Mouse (Mus musculus) liver, embryonic 15.5 days (tissue): ENCODE results near the gene Tmem38a. TPM values are rescaled to one million over a fixed set of nuclear protein-coding genes. Genes with fewer than 3 reads are reported as not detected.
A peak's percentile ranks its signal among the peaks of the same experiment; 100 is the strongest.

Experiments
- ATAC-seq: fragments of 200-750 bp; cut with Nextera tagmentation; 2 replicates; pipeline ENCODE4 v1.8.0; 2017; ENCODE audit warnings: moderate number of reproducible peaks, mild to moderate bottlenecking, moderate library complexity; ENCODE audit not compliant: insufficient read depth
- H3K27ac ChIP-seq: fragments of 300-500 bp; sonication (generic); replicated peaks from 2 replicates; pipeline ENCODE4 v1.5.1; 2015; ENCODE audit warnings: mild to moderate bottlenecking, inconsistent platforms
- H3K27me3 ChIP-seq: fragments of 300-500 bp; sonication (generic); 2 replicates; pipeline ENCODE4 v1.6.1; 2015; ENCODE audit warnings: mild to moderate bottlenecking, inconsistent platforms
- H3K36me3 ChIP-seq: fragments of 300-500 bp; sonication (generic); replicated peaks from 2 replicates; pipeline ENCODE4 v1.6.1; 2015; ENCODE audit warnings: moderate library complexity, mild to moderate bottlenecking, inconsistent platforms
- H3K4me1 ChIP-seq: fragments of 300-500 bp; sonication (generic); replicated peaks from 2 replicates; pipeline ENCODE4 v1.6.1; 2015; ENCODE audit warnings: inconsistent platforms
- H3K4me2 ChIP-seq: fragments of 300-500 bp; sonication (generic); 2 replicates; pipeline ENCODE4 v1.6.1; 2015; ENCODE audit warnings: moderate library complexity, mild to moderate bottlenecking, inconsistent platforms
- H3K4me3 ChIP-seq: fragments of 300-500 bp; sonication (generic); replicated peaks from 2 replicates; pipeline ENCODE4 v1.5.1; 2015; ENCODE audit warnings: mild to moderate bottlenecking, inconsistent platforms
- H3K9ac ChIP-seq: fragments of 300-500 bp; sonication (generic); 2 replicates; pipeline ENCODE4 v1.6.1; 2015; ENCODE audit warnings: moderate library complexity, mild to moderate bottlenecking, inconsistent platforms
- H3K9me3 ChIP-seq: fragments of 300-500 bp; sonication (generic); replicated peaks from 2 replicates; pipeline ENCODE4 v1.6.1; 2016; ENCODE audit warnings: inconsistent platforms
- WGBS: fragments of 180-500 bp; shearing (Covaris S2); methylation state at CpG from one replicate; pipeline ENCODE4 v1.1.7; 2015; ENCODE audit warnings: mixed read lengths; ENCODE audit not compliant: insufficient replicate concordance; 5-methylcytosine and 5-hydroxymethylcytosine counted together
- polyA plus RNA-seq: library from polyadenylated mRNA; unstranded; fragments of >200 nt; fragmentation: Nextera tagmentation; extraction: Ambion mirVana; gene quantifications from 2 replicates; pipeline ENCODE4 v1.2.1, GENCODE M21; 2015

The Tmem38a gene
- polyA plus RNA-seq, 1 experiment from 2014 or later: 3.6 TPM

GRCm38 (mm10) chr8:72561111-72561689, 10.7 kb upstream of the Tmem38a start:
- WGBS: 83% methylated on average over 1 of the region's 1 CpGs
- Histone ChIP-seq H3K27ac (no peak overlapping the region), H3K36me3 (peaks cover 35% of the 10 kb centered on the region)

DNA sequence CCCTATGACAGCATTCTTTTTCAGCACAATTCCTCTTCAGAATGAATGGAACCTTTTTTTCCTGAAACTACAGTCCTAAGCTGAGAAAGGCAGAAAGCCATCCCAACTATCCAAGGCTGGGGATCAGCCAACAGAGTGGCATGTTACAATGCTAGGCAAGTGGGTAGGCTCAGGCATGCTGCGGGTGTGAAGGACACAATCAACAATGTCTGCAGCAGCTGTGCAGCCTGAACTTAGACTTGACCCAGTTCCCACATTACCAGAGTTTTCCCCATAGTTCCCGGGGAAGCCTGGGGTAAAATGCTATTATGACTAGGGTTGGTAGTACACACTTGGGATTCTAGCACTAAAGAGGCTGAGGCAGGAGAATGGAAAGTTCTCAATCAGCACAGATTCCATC, 5.9 kb upstream of the Tmem38a start:
- Histone ChIP-seq H3K4me1 (peaks cover 14% of the 10 kb centered on the region), H3K27me3 (no peaks in the 10 kb centered on the region), H3K36me3 (peaks cover 59% of the 10 kb centered on the region), H3K27ac (no peak overlapping the region), H3K4me3 (no peak overlapping the region), H3K4me2 (no peak overlapping the region), H3K9ac (no peak overlapping the region), H3K9me3 (no peaks in the 10 kb centered on the region)
- ATAC-seq: no peak
- 86% methylated on average over 2 of the region's 2 CpGs for WGBS

More at GRCm38 (mm10) chr8:72561111-72561689, 10.7 kb upstream of the Tmem38a start:
- Histone ChIP-seq H3K4me3 (no peak overlapping the region), H3K4me2 (no peak overlapping the region), H3K9me3 (no peaks in the 10 kb centered on the region), H3K9ac (no peak overlapping the region), H3K27me3 (no peaks in the 10 kb centered on the region), H3K4me1 (no peaks in the 10 kb centered on the region)
- ATAC-seq: no peak

DNA sequence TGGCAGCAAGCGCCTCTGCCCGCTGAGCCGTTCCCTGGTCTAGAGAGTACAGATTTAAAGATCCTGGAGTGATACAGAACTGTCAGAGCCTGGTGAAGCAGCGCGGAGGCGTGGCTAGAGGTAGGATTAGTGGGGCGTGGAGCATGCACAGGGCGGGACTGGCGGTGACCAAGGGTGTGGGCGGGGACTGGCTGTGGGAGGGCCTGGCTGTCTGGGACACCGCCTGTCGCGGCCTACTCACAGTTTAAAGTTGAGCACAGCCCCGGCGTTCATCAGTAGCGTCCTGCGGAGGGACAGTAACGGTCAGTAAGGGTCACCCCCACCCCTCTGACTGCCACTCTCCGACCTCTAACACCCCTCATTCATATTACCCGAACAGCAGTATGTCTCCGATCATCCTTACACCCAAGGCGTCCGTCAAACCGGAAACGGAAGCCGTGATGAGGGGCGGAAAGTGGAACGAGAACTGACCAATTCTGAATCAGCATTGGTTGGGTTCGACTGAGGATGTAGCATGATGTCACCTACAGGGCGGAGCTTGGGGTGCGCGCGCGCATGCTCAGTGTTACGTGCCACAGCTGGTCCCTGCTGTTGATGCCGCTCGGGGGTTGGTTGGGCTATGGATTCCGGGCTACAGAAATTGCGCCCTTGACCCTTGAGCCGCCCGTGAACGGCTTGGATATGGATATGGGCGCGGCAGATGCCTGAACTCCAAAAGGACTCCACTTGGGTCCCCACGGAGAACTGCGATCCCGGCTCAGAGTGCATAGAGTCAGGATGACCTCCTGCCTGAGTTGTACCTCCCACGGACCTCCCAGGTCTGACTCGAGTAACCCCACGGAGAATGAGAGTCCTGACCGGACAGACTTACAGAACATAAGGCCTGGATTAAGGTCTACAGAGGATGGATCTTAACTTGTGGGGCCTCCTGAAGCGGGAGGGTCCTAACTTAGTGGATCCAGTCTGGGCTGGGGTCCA, 933 bp upstream of the Tmem38a start, which contains the start of gene Smim7:
TSS of gene Smim7 (minus strand) at position 456 of the 978 bp plus-strand sequence.
- peaks cover 30% of the 10 kb centered on the region for H3K4me1 ChIP-seq
- under 1% methylated on average over 52 of the region's 52 CpGs for WGBS
- ATAC-seq: peak; percentile 98
- peaks cover 36% of the 10 kb centered on the region for H3K36me3 ChIP-seq
- peaks cover 12% of the 10 kb centered on the region; the same call in 1 of the 2 replicates for H3K27me3 ChIP-seq
- H3K27ac ChIP-seq: peak within 1 kb of the TSS; percentile 90
- no peaks in the 10 kb centered on the region for H3K9me3 ChIP-seq
- peak within 1 kb of the TSS; percentile 82 for H3K4me3 ChIP-seq
- peak within 1 kb of the TSS; percentile 99 for H3K4me2 ChIP-seq
- H3K9ac ChIP-seq: peak within 1 kb of the TSS; percentile 77

GRCm38 (mm10) chr8:72572507-72572906, 652 bp downstream of the Tmem38a start:
- Histone ChIP-seq H3K9me3 (no peaks in the 10 kb centered on the region), H3K27me3 (peaks cover 12% of the 10 kb centered on the region; the same call in 1 of the 2 replicates), H3K4me1 (peaks cover 30% of the 10 kb centered on the region), H3K27ac (no peak overlapping the region), H3K4me2 (peak overlapping the region; percentile 99), H3K36me3 (peaks cover 21% of the 10 kb centered on the region), H3K4me3 (peak overlapping the region; percentile 82), H3K9ac (peak overlapping the region; percentile 77)
- no peak for ATAC-seq
- 19% methylated on average over 10 of the region's 10 CpGs for WGBS

DNA sequence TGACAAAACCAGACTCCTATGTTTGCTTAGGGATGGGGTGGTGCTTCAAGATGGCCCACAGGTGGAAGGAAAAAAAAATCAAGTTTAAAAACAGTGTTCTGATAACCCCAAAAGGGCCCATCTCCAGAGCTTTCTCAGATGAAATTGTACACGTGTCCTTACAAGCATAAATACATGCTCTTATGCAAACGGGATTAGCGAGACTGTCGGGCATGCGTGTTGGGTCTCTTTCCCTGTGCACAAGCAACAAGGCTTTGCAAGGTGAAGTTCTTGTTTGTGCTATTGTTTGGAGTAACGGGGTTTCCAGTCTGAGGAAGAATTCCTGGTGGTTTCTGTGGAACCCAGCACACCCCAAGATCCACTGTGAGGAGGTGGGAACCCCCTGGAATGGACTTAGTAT, 1.6 kb downstream of the Tmem38a start:
- ATAC-seq: no peak
- no peaks in the 10 kb centered on the region for H3K9me3 ChIP-seq
- no peak overlapping the region for H3K4me3 ChIP-seq
- H3K27me3 ChIP-seq: peaks cover 12% of the 10 kb centered on the region; the same call in 1 of the 2 replicates
- H3K36me3 ChIP-seq: peaks cover 11% of the 10 kb centered on the region
- H3K27ac ChIP-seq: no peak overlapping the region
- no peak overlapping the region for H3K4me2 ChIP-seq
- peaks cover 32% of the 10 kb centered on the region for H3K4me1 ChIP-seq
- WGBS: 73% methylated on average over 6 of the region's 6 CpGs
- H3K9ac ChIP-seq: no peak overlapping the region

DNA sequence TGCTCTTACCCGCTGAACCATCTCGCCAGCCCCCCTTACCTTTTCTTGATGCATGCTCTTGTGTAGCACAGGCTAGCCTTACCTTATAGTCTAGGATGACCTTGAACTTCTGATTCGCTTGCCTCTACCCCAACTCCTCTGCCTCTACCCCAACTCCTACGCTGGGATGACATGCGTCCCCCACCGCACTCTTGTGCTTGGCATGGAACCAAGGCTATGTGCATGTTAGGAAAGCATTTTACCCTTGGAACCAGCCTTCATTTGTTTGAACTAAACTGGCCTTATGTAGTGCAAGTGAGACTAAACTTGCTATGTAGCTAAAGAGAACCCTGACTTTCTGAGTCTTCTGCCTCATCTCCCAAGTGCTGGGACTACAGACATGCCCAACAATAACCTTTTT, 4.1 kb downstream of the Tmem38a start:
- no peak for ATAC-seq
- H3K36me3 ChIP-seq: no peaks in the 10 kb centered on the region
- H3K9ac ChIP-seq: no peak overlapping the region
- H3K4me1 ChIP-seq: peaks cover 27% of the 10 kb centered on the region
- H3K27me3 ChIP-seq: peaks cover 12% of the 10 kb centered on the region; the same call in 1 of the 2 replicates
- no peak overlapping the region for H3K4me2 ChIP-seq
- no peak overlapping the region for H3K27ac ChIP-seq
- WGBS: 87% methylated on average over 6 of the region's 6 CpGs
- no peaks in the 10 kb centered on the region for H3K9me3 ChIP-seq
- no peak overlapping the region for H3K4me3 ChIP-seq

DNA sequence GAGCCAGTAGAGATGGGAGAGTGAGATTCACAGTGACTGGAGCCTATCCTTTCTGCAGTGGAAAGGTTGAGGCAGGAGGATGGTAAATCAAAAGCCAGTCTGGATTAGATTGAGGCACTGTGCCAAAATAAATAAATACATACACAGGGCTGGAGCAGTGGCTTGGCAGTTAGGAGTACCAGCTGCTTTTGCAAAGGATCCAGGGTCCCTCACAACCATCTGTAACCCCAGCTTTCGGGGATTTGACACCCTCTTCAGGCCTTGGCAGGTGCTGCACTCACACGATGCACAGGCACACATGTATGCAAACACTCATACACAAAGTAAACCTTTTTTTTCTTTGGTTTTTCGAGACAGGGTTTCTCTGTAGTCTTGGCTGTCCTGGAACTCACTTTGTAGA, 5.4 kb downstream of the Tmem38a start:
- ATAC-seq: no peak
- no peaks in the 10 kb centered on the region for H3K36me3 ChIP-seq
- H3K27ac ChIP-seq: no peak overlapping the region
- no peaks in the 10 kb centered on the region for H3K9me3 ChIP-seq
- H3K4me1 ChIP-seq: peaks cover 17% of the 10 kb centered on the region
- no peak overlapping the region for H3K4me2 ChIP-seq
- 72% methylated on average over 3 of the region's 3 CpGs for WGBS
- no peak overlapping the region for H3K4me3 ChIP-seq
- H3K9ac ChIP-seq: no peak overlapping the region
- H3K27me3 ChIP-seq: peaks cover 8% of the 10 kb centered on the region; the same call in 1 of the 2 replicates

- Histone ChIP-seq H3K36me3 (no peaks in the 10 kb centered on the region), H3K9me3 (no peaks in the 10 kb centered on the region), H3K9ac (no peak overlapping the region), H3K4me1 (peaks cover 11% of the 10 kb centered on the region), H3K27ac (no peak overlapping the region), H3K4me2 (no peak overlapping the region), H3K27me3 (peaks cover 1% of the 10 kb centered on the region; the same call in 1 of the 2 replicates), H3K4me3 (no peak overlapping the region)
- WGBS: 68% methylated on average over 1 of the region's 1 CpGs
- no peak for ATAC-seq
Observed at GRCm38 (mm10) chr8:72577941-72578340, 6.1 kb downstream of the Tmem38a start.

GRCm38 (mm10) chr8:72579374-72579773, 7.5 kb downstream of the Tmem38a start:
- WGBS: 54% methylated on average over 9 of the region's 9 CpGs
- Histone ChIP-seq H3K4me1 (peaks cover 22% of the 10 kb centered on the region), H3K9me3 (no peaks in the 10 kb centered on the region), H3K9ac (no peak overlapping the region), H3K27ac (no peak overlapping the region), H3K4me3 (no peak overlapping the region), H3K4me2 (no peak overlapping the region), H3K27me3 (no peaks in the 10 kb centered on the region), H3K36me3 (no peaks in the 10 kb centered on the region)
- ATAC-seq: no peak

GRCm38 (mm10) chr8:72583056-72583771, 11.4 kb downstream of the Tmem38a start:
- no peak overlapping the region for H3K9ac ChIP-seq
- H3K4me2 ChIP-seq: no peak overlapping the region
- 34% methylated on average over 7 of the region's 7 CpGs for WGBS
- no peaks in the 10 kb centered on the region for H3K36me3 ChIP-seq
- no peaks in the 10 kb centered on the region for H3K27me3 ChIP-seq
- peak; percentile 20; the same call in 1 of the 2 replicates for ATAC-seq
- H3K4me1 ChIP-seq: peaks cover 22% of the 10 kb centered on the region
- no peaks in the 10 kb centered on the region for H3K9me3 ChIP-seq
- H3K27ac ChIP-seq: peak overlapping the region; percentile 62
- no peak overlapping the region for H3K4me3 ChIP-seq
